Mouse (Mus musculus) right cerebral cortex, adult 18-20 months (tissue): ENCODE measurements around the gene Ptch1.

Experiments used
- DNase-seq: peaks from one replicate; pipeline ENCODE4 v3.0.0; 2022; ENCODE audit warnings: mixed read lengths

Ptch1 gene

GRCm38 (mm10) chr13:63530371-63530764 is 43.0 kb downstream of the Ptch1 start:
- DNase-seq, result no peak

- no peak for DNase-seq
These were observed 43.6 kb downstream of the Ptch1 start for GRCm38 (mm10) chr13:63529602-63530370.

GRCm38 (mm10) chr13:63528852-63529251 is 44.5 kb downstream of the Ptch1 start:
- no peak for DNase-seq

GRCm38 (mm10) chr13:63528164-63528675 is 45.2 kb downstream of the Ptch1 start:
- DNase-seq, result no peak

GRCm38 (mm10) chr13:63525571-63526197 is 47.7 kb downstream of the Ptch1 start:
- no peak for DNase-seq

GRCm38 (mm10) chr13:63524608-63525570 is 48.5 kb downstream of the Ptch1 start:
- DNase-seq, result no peak

- no peak for DNase-seq
These were observed 49.3 kb downstream of the Ptch1 start for GRCm38 (mm10) chr13:63524061-63524460.

GRCm38 (mm10) chr13:63522832-63523231 is 50.6 kb downstream of the Ptch1 start:
- no peak for DNase-seq

GRCm38 (mm10) chr13:63520110-63520509 is 53.3 kb downstream of the Ptch1 start:
- no peak for DNase-seq

- no peak for DNase-seq
These were observed 56.9 kb downstream of the Ptch1 start for GRCm38 (mm10) chr13:63516535-63516934.

- DNase-seq, result no peak
These were observed 57.9 kb downstream of the Ptch1 start for GRCm38 (mm10) chr13:63515542-63515941.

GRCm38 (mm10) chr13:63514931-63515360 is 58.5 kb downstream of the Ptch1 start:
- DNase-seq, result no peak

- DNase-seq, result no peak
These were observed 59.9 kb downstream of the Ptch1 start for GRCm38 (mm10) chr13:63513374-63514098.

- no peak for DNase-seq
These were observed 61.0 kb downstream of the Ptch1 start for GRCm38 (mm10) chr13:63512411-63512810.

GRCm38 (mm10) chr13:63507821-63508220 is 65.6 kb downstream of the Ptch1 start:
- DNase-seq, result no peak

GRCm38 (mm10) chr13:63507001-63507556 is 66.3 kb downstream of the Ptch1 start:
- no peak for DNase-seq

GRCm38 (mm10) chr13:63506364-63506763 is 67.0 kb downstream of the Ptch1 start:
- no peak for DNase-seq

- no peak for DNase-seq
These were observed 71.0 kb downstream of the Ptch1 start for GRCm38 (mm10) chr13:63502391-63502790.

GRCm38 (mm10) chr13:63499489-63499888 is 73.9 kb downstream of the Ptch1 start:
- DNase-seq, result no peak

- no peak for DNase-seq
These were observed 76.5 kb downstream of the Ptch1 start, which contains the start of gene Fancc for GRCm38 (mm10) chr13:63496646-63497582. Gene Fancc, minus strand, starts transcription at chr13:63497278.

- no peak for DNase-seq
These were observed 85.7 kb downstream of the Ptch1 start for GRCm38 (mm10) chr13:63487707-63488042.
